Mouse (Mus musculus) 3134 (cell line): Measurements from ENCODE around the gene Ube2dnl2.

Experiments
- DNase-seq: peaks from one replicate; pipeline ENCODE4 v3.0.0-alpha.2; 2011; ENCODE audit warnings: low spot score; ENCODE audit not compliant: insufficient read length; ENCODE audit errors: extremely low read depth

Gene Ube2dnl2

GRCm38 (mm10) chrX:114907282-114907681 is at the start of gene Ube2dnl2:
Ube2dnl2 (plus strand) TSS chrX:114907582.
- DNase-seq, result no peak

- no peak for DNase-seq
Observed at GRCm38 (mm10) chrX:114895489-114895888, 11.9 kb upstream of the Ube2dnl2 start.

GRCm38 (mm10) chrX:114897506-114897905 is 9.9 kb upstream of the Ube2dnl2 start:
- no peak for DNase-seq

- no peak for DNase-seq
Observed at GRCm38 (mm10) chrX:114903391-114903790, 4.0 kb upstream of the Ube2dnl2 start.

- no peak for DNase-seq
Observed at GRCm38 (mm10) chrX:114904712-114905111, 2.7 kb upstream of the Ube2dnl2 start, which contains the start of gene Ube2dnl1. Ube2dnl1 (plus strand) TSS chrX:114905012.

- DNase-seq, result no peak
Observed at GRCm38 (mm10) chrX:114955066-114955465, 47.7 kb downstream of the Ube2dnl2 start.
